ENCODE assay signal across 9 mouse cellular contexts in genomic region chr7:3448737-3449454, GRCm38 (mm10). TPM values are rescaled to one million over a fixed set of nuclear protein-coding genes. Genes with fewer than 3 reads are reported as not detected.
DNase-seq lines count a peak whose midpoint lies in the region; ATAC-seq and TF ChIP-seq lines count a peak whose summit lies in the region.
"Had no signal": no experiment of that assay in that cellular context is flagged by ENCODE, and none has a peak within 500 bp of the region (broad histone marks: within the 10 kb centered on the region; RNA-seq: fewer than 3 reads in every experiment).

No protein-coding gene starts in this region.

- no peak overlapping the region for H3K27ac ChIP-seq in heart, embryonic 11.5 days (ENCODE audit: low read depth, low read length)
- no peak overlapping the region for H3K27ac ChIP-seq in liver, postnatal 0 days (ENCODE audit: low read depth)
- H3K27ac ChIP-seq in thymus, adult 2 months (ENCODE audit: control insufficient read depth, insufficient read depth, low read length): no peak overlapping the region
- H3K27ac ChIP-seq: embryonic facial prominence, embryonic 12.5 days had no signal

- TF ChIP-seq CTCF in liver, postnatal 0 days (IDR thresholded peaks at IDR 0.05; ENCODE audit: low read depth): peak; percentile 83
- TF ChIP-seq CTCF in thymus, adult 2 months (IDR thresholded peaks at IDR 0.05; ENCODE audit: borderline replicate concordance, control insufficient read depth, extremely low read depth, insufficient read depth, low read length, poor library complexity): peak; percentile 68; the same call in 1 of the 2 replicates

- H3K4me1 ChIP-seq in heart, embryonic 11.5 days (ENCODE audit: control insufficient read depth, insufficient read depth, low read length): no peaks in the 10 kb centered on the region
- H3K4me1 ChIP-seq in liver, postnatal 0 days (ENCODE audit: insufficient read depth): peaks cover 4% of the 10 kb centered on the region; the same call in 1 of the 2 replicates
- H3K4me1 ChIP-seq in thymus, adult 2 months (replicated peaks; ENCODE audit: control insufficient read depth, insufficient read depth, low read length): no peaks in the 10 kb centered on the region
- H3K4me1 ChIP-seq: embryonic facial prominence, embryonic 12.5 days had no signal

- no peak overlapping the region for H3K9ac ChIP-seq in heart, embryonic 11.5 days (ENCODE audit: low read depth, low read length)
- no peak overlapping the region for H3K9ac ChIP-seq in liver, postnatal 0 days (replicated peaks)
- H3K9ac ChIP-seq: embryonic facial prominence, embryonic 12.5 days had no signal

- no peak overlapping the region for H3K4me3 ChIP-seq in heart, embryonic 11.5 days (ENCODE audit: low read depth, low read length)
- H3K4me3 ChIP-seq in liver, postnatal 0 days (ENCODE audit: low read depth, low read length): no peak overlapping the region
- H3K4me3 ChIP-seq in thymus, adult 2 months (ENCODE audit: control insufficient read depth, insufficient read depth, low read length): no peak overlapping the region
- H3K4me3 ChIP-seq: embryonic facial prominence, embryonic 12.5 days had no signal

- ATAC-seq in heart, embryonic 11.5 days (replicated peaks; ENCODE audit: insufficient number of reproducible peaks, low FRiP score, low TSS enrichment): peak; percentile 22; the same call in 1 of the 2 replicates
- no peak for ATAC-seq in liver, postnatal 0 days
- 0 out of 2 replicates have a peak, but pooled peaks have one; percentile 46 for ATAC-seq in neutrophil, adult 5-6 weeks (ENCODE audit: extremely low read depth, insufficient number of reproducible peaks, low FRiP score, poor library complexity, severe bottlenecking)

- no peaks in the 10 kb centered on the region; the same call in 1 of the 2 replicates for H3K27me3 ChIP-seq in heart, embryonic 11.5 days (ENCODE audit: control insufficient read depth, insufficient read depth, low read length)
- H3K27me3 ChIP-seq in liver, postnatal 0 days (ENCODE audit: insufficient read depth, low read length): 0 out of 2 replicates have a peak, but pooled peaks cover 2% of the 10 kb centered on the region
- no peaks in the 10 kb centered on the region for H3K27me3 ChIP-seq in thymus, adult 2 months (ENCODE audit: control insufficient read depth, insufficient read depth, low read length)
- H3K27me3 ChIP-seq: embryonic facial prominence, embryonic 12.5 days had no signal

- TF ChIP-seq POLR2A in thymus, adult 2 months (IDR thresholded peaks at IDR 0.05; ENCODE audit: control insufficient read depth, extremely low read depth, insufficient read depth, low read length, poor library complexity): no peak

- H3K9me3 ChIP-seq in heart, embryonic 11.5 days (replicated peaks; ENCODE audit: control insufficient read depth, low read length): no peaks in the 10 kb centered on the region
- no peaks in the 10 kb centered on the region for H3K9me3 ChIP-seq in liver, postnatal 0 days (ENCODE audit: low read length)
- H3K9me3 ChIP-seq: embryonic facial prominence, embryonic 12.5 days had no signal

- WGBS in heart, embryonic 11.5 days (ENCODE audit: insufficient replicate concordance): 22% methylated on average over 15 of the region's 15 CpGs
- WGBS in liver, postnatal 0 days (ENCODE audit: insufficient replicate concordance): 23% methylated on average over 15 of the region's 15 CpGs
- WGBS in thymus, adult 2 months: 28% methylated on average over 15 of the region's 15 CpGs

- no peaks in the 10 kb centered on the region for H3K36me3 ChIP-seq in heart, embryonic 11.5 days (ENCODE audit: control insufficient read depth, insufficient read depth, low read length)
- H3K36me3 ChIP-seq in liver, postnatal 0 days (replicated peaks; ENCODE audit: insufficient read depth, low read length): no peaks in the 10 kb centered on the region
- no peaks in the 10 kb centered on the region for H3K36me3 ChIP-seq in thymus, adult 2 months (ENCODE audit: control insufficient read depth, insufficient read depth, low read length)
- H3K36me3 ChIP-seq: embryonic facial prominence, embryonic 12.5 days had no signal

- no peak overlapping the region for H3K4me2 ChIP-seq in heart, embryonic 11.5 days
- H3K4me2 ChIP-seq in liver, postnatal 0 days (ENCODE audit: low read depth, low read length): no peak overlapping the region
- H3K4me2 ChIP-seq: embryonic facial prominence, embryonic 12.5 days had no signal

- no peak for TF ChIP-seq EP300 in liver, postnatal 0 days (IDR thresholded peaks at IDR 0.05; ENCODE audit: low read depth)

- DNase-seq in 3T3-L1 (ENCODE audit: low read depth, low spot score): peak; percentile 61
- peak; percentile 77 for DNase-seq in adrenal gland, adult 2 months
- peak; percentile 73 for DNase-seq in embryo, embryonic 9.5 days (ENCODE audit: extremely low spot score)
- peak; percentile 87 for DNase-seq in kidney, postnatal 10 days
- DNase-seq in liver, postnatal 0 days: peak; percentile 73
- peak; percentile 73 for DNase-seq in thymus, adult 2 months

RNA-seq across cellular contexts. Expression of gene Cacng6, which starts 24.9 kb away (rescaled TPM):
- under 1 TPM in 1 of 2 experiments, not detected in 1; 0.38 TPM for total RNA-seq in adrenal gland, adult 2 months (2021)
- polyA plus RNA-seq in adrenal gland, adult 2 months (2012; rRNA removed): 0.26 TPM in 1 of 2 replicates, not detected in the other
- polyA plus RNA-seq in heart, embryonic 11.5 days (2014; fragmentation: Nextera tagmentation; extraction: Ambion mirVana): 18.3 and 19.0 TPM in 2 replicates
- 0.30 TPM in 1 of 2 replicates, not detected in the other for polyA plus RNA-seq in liver, postnatal 0 days (2015; fragmentation: Nextera tagmentation; extraction: Ambion mirVana)
- not detected in 2 replicates for total RNA-seq in neutrophil, adult 5-6 weeks (2017)
- 0.11 and 0.40 TPM in 2 replicates for polyA plus RNA-seq in thymus, adult 2 months (2012; rRNA removed)

RNA-seq across cellular contexts. Expression of gene Tarm1, which starts 53.5 kb away (rescaled TPM):
- total RNA-seq in adrenal gland, adult 2 months (2021): 1 to 10 TPM in 1 of 2 experiments, under 1 TPM in 1; 0.66 to 1.6 TPM
- polyA plus RNA-seq in adrenal gland, adult 2 months (2012; rRNA removed): 0.18 and 0.29 TPM in 2 replicates
- polyA plus RNA-seq in heart, embryonic 11.5 days (2014; fragmentation: Nextera tagmentation; extraction: Ambion mirVana): not detected in 2 replicates
- polyA plus RNA-seq in liver, postnatal 0 days (2015; fragmentation: Nextera tagmentation; extraction: Ambion mirVana): 0.24 and 0.41 TPM in 2 replicates
- 50.3 and 60.8 TPM in 2 replicates for total RNA-seq in neutrophil, adult 5-6 weeks (2017)
- polyA plus RNA-seq in thymus, adult 2 months (2012; rRNA removed): 0.52 and 0.53 TPM in 2 replicates
- polyA plus RNA-seq: embryonic facial prominence, embryonic 12.5 days had no signal

RNA-seq across cellular contexts. Expression of gene Cacng8, which starts 58.4 kb away (rescaled TPM):
- total RNA-seq in adrenal gland, adult 2 months (2021): 1 to 10 TPM; 2.7 to 6.9 TPM
- 4.5 and 5.6 TPM in 2 replicates for polyA plus RNA-seq in adrenal gland, adult 2 months (2012; rRNA removed)
- polyA plus RNA-seq in heart, embryonic 11.5 days (2014; fragmentation: Nextera tagmentation; extraction: Ambion mirVana): 1.7 and 1.8 TPM in 2 replicates
- not detected in 2 replicates for polyA plus RNA-seq in liver, postnatal 0 days (2015; fragmentation: Nextera tagmentation; extraction: Ambion mirVana)
- total RNA-seq in neutrophil, adult 5-6 weeks (2017): not detected in 2 replicates
- polyA plus RNA-seq in thymus, adult 2 months (2012; rRNA removed): 0.82 and 0.88 TPM in 2 replicates

Comparison
In these comparisons a context has a peak if more than half of its experiments do, and no peak if none do; other contexts are left out.
1. RNA of gene Cacng6, which starts 24.9 kb away (polyA plus RNA-seq): 18.3 to 19.0 TPM in heart, embryonic 11.5 days; 0.11 to 0.40 TPM in thymus, adult 2 months, 0.30 TPM in liver, postnatal 0 days and 0.26 TPM in adrenal gland, adult 2 months; every median in the first group is over 10 times any median in the second.
2. Peak in every context shown above with its lines, with median percentiles within 50 percentile points of each other: DNase-seq.